ENCODE assay signal across 11 mouse cellular contexts in genomic region chr5:85571381-85571780, GRCm38 (mm10).
DNase-seq lines count a peak whose midpoint lies in the region; ATAC-seq lines count a peak whose summit lies in the region.
"Had no signal": no experiment of that assay in that cellular context is flagged by ENCODE, and none has a peak within 500 bp of the region (broad histone marks: within the 10 kb centered on the region; RNA-seq: fewer than 3 reads in every experiment).

No protein-coding gene starts in this region.

- peak overlapping the region; percentile 77 for H3K27ac ChIP-seq in forebrain, embryonic 13.5 days
- no peak overlapping the region for H3K27ac ChIP-seq in forebrain, embryonic 11.5 days (ENCODE audit: low read depth, low read length)
- H3K27ac ChIP-seq in midbrain, embryonic 14.5 days (replicated peaks; ENCODE audit: low read depth, low read length): no peak overlapping the region
- H3K27ac ChIP-seq in midbrain, embryonic 15.5 days: no peak overlapping the region

- no peaks in the 10 kb centered on the region for H3K27me3 ChIP-seq in forebrain, embryonic 13.5 days
- no peaks in the 10 kb centered on the region for H3K27me3 ChIP-seq in forebrain, embryonic 11.5 days (ENCODE audit: control insufficient read depth, insufficient read depth, low read length)
- no peaks in the 10 kb centered on the region for H3K27me3 ChIP-seq in midbrain, embryonic 14.5 days (ENCODE audit: control insufficient read depth, insufficient read depth, low read length)
- no peaks in the 10 kb centered on the region for H3K27me3 ChIP-seq in midbrain, embryonic 15.5 days (replicated peaks)

- no peak overlapping the region for H3K9ac ChIP-seq in forebrain, embryonic 13.5 days
- no peak overlapping the region for H3K9ac ChIP-seq in forebrain, embryonic 11.5 days (ENCODE audit: low read length)
- no peak overlapping the region for H3K9ac ChIP-seq in midbrain, embryonic 14.5 days (replicated peaks; ENCODE audit: low read length)
- H3K9ac ChIP-seq in midbrain, embryonic 15.5 days: no peak overlapping the region

- no peak overlapping the region for H3K4me3 ChIP-seq in forebrain, embryonic 13.5 days
- H3K4me3 ChIP-seq in forebrain, embryonic 11.5 days (ENCODE audit: low read depth, low read length): no peak overlapping the region
- H3K4me3 ChIP-seq in midbrain, embryonic 14.5 days (replicated peaks; ENCODE audit: low read depth, low read length): no peak overlapping the region
- no peak overlapping the region for H3K4me3 ChIP-seq in midbrain, embryonic 15.5 days

- DNase-seq in forebrain, embryonic 11.5 days (ENCODE audit: low spot score): no peak
- DNase-seq in midbrain, embryonic 14.5 days: peak; percentile 17
- DNase-seq in cerebellum, adult 9-11 months: peak; percentile 59
- peak; percentile 25 to 48 for DNase-seq in layer of hippocampus, postnatal 14 days (ENCODE audit: low spot score in 2 of 2)
- no peak for DNase-seq in heart, postnatal 4 days
- DNase-seq in gastrocnemius, postnatal 25 days: no peak
- DNase-seq: thymus, postnatal 36 days had no signal

- H3K36me3 ChIP-seq in forebrain, embryonic 13.5 days (ENCODE audit: poor library complexity, severe bottlenecking): no peaks in the 10 kb centered on the region
- no peaks in the 10 kb centered on the region for H3K36me3 ChIP-seq in forebrain, embryonic 11.5 days (ENCODE audit: control insufficient read depth, insufficient read depth, low read length)
- H3K36me3 ChIP-seq in midbrain, embryonic 14.5 days (ENCODE audit: control insufficient read depth, insufficient read depth, low read length): no peaks in the 10 kb centered on the region
- no peaks in the 10 kb centered on the region for H3K36me3 ChIP-seq in midbrain, embryonic 15.5 days (replicated peaks)
- H3K36me3 ChIP-seq: G1E had no signal

- peak; percentile 86 for ATAC-seq in forebrain, embryonic 13.5 days
- ATAC-seq in forebrain, embryonic 11.5 days (replicated peaks; ENCODE audit: low FRiP score): no peak
- ATAC-seq in midbrain, embryonic 14.5 days (ENCODE audit: low FRiP score, low TSS enrichment): peak; percentile 60
- ATAC-seq in midbrain, embryonic 15.5 days (replicated peaks): no peak; the same call in 1 of the 2 replicates

- 47% methylated on average over 3 of the region's 3 CpGs for WGBS in forebrain, embryonic 13.5 days
- 85% methylated on average over 3 of the region's 3 CpGs for WGBS in forebrain, embryonic 11.5 days
- WGBS in midbrain, embryonic 14.5 days: 83% methylated on average over 3 of the region's 3 CpGs
- 62% methylated on average over 3 of the region's 3 CpGs for WGBS in midbrain, embryonic 15.5 days

- no peaks in the 10 kb centered on the region for H3K9me3 ChIP-seq in forebrain, embryonic 13.5 days (replicated peaks)
- no peaks in the 10 kb centered on the region for H3K9me3 ChIP-seq in forebrain, embryonic 11.5 days (ENCODE audit: control insufficient read depth, low read length)
- no peaks in the 10 kb centered on the region for H3K9me3 ChIP-seq in midbrain, embryonic 14.5 days (ENCODE audit: control insufficient read depth, low read length)
- no peaks in the 10 kb centered on the region for H3K9me3 ChIP-seq in midbrain, embryonic 15.5 days
- H3K9me3 ChIP-seq: G1E had no signal

- peak overlapping the region; percentile 17; the same call in 1 of the 2 replicates for H3K4me2 ChIP-seq in forebrain, embryonic 13.5 days
- H3K4me2 ChIP-seq in forebrain, embryonic 11.5 days (ENCODE audit: low read depth, low read length, severe bottlenecking): no peak overlapping the region
- H3K4me2 ChIP-seq in midbrain, embryonic 14.5 days (ENCODE audit: low read length): no peak overlapping the region
- H3K4me2 ChIP-seq in midbrain, embryonic 15.5 days: no peak overlapping the region
- H3K4me2 ChIP-seq: liver, embryonic 11.5 days had no signal

- H3K4me1 ChIP-seq in forebrain, embryonic 13.5 days: peaks cover 11% of the 10 kb centered on the region; the same call in 1 of the 2 replicates
- no peaks in the 10 kb centered on the region for H3K4me1 ChIP-seq in forebrain, embryonic 11.5 days (replicated peaks; ENCODE audit: control insufficient read depth, insufficient read depth, low read length)
- H3K4me1 ChIP-seq in midbrain, embryonic 14.5 days (ENCODE audit: control insufficient read depth, insufficient read depth, low read length): no peaks in the 10 kb centered on the region
- no peaks in the 10 kb centered on the region for H3K4me1 ChIP-seq in midbrain, embryonic 15.5 days

Comparison
In these comparisons a context has a peak if more than half of its experiments do, and no peak if none do; other contexts are left out.
1. ATAC-seq: peak in forebrain, embryonic 13.5 days (single experiment) and midbrain, embryonic 14.5 days (single experiment); none in forebrain, embryonic 11.5 days (single experiment) and midbrain, embryonic 15.5 days (single experiment).
2. DNase-seq: peak in midbrain, embryonic 14.5 days (single experiment), cerebellum, adult 9-11 months (single experiment) and layer of hippocampus, postnatal 14 days (2 of 2); none in forebrain, embryonic 11.5 days (single experiment), heart, postnatal 4 days (single experiment) and gastrocnemius, postnatal 25 days (single experiment).